Mouse (Mus musculus): ENCODE measurements around the gene Ptprd. TPM values are rescaled to one million over a fixed set of nuclear protein-coding genes. Genes with fewer than 3 reads are reported as not detected.

Ptprd gene
- polyA plus RNA-seq, 1 experiment: 7.4 TPM

GRCm38 (mm10) chr4:75961865-75962264 lies 2249.9 kb downstream of the Ptprd start:
- WGBS: 51% methylated on average over 2 of the region's 2 CpGs
- TF ChIP-seq CTCF (IDR thresholded peaks at IDR 0.05; ENCODE audit: control insufficient read depth, insufficient read depth, low read length): no peak
- TF ChIP-seq POLR2A (IDR thresholded peaks at IDR 0.05; ENCODE audit: borderline replicate concordance, control insufficient read depth, low read depth, low read length): no peak

GRCm38 (mm10) chr4:75953349-75954060 lies 2258.3 kb downstream of the Ptprd start:
- TF ChIP-seq POLR2A (IDR thresholded peaks at IDR 0.05; ENCODE audit: borderline replicate concordance, control insufficient read depth, low read depth, low read length) (no peak), CTCF (IDR thresholded peaks at IDR 0.05; ENCODE audit: control insufficient read depth, insufficient read depth, low read length) (no peak)
- Histone ChIP-seq H3K4me1 (ENCODE audit: control insufficient read depth, insufficient read depth, low read length) (no peaks in the 10 kb centered on the region), H3K27ac (ENCODE audit: control insufficient read depth, insufficient read depth, low read depth, low read length, poor library complexity) (no peak overlapping the region), H3K4me3 (replicated peaks; ENCODE audit: control insufficient read depth, low read depth, low read length) (no peak overlapping the region)
- WGBS: 81% methylated on average over 6 of the region's 6 CpGs

More at GRCm38 (mm10) chr4:75961865-75962264, 2249.9 kb downstream of the Ptprd start:
- Histone ChIP-seq H3K4me1 (ENCODE audit: control insufficient read depth, insufficient read depth, low read length) (no peaks in the 10 kb centered on the region), H3K4me3 (replicated peaks; ENCODE audit: control insufficient read depth, low read depth, low read length) (no peak overlapping the region), H3K27ac (ENCODE audit: control insufficient read depth, insufficient read depth, low read depth, low read length, poor library complexity) (no peak overlapping the region)

- H3K4me1 ChIP-seq (ENCODE audit: control insufficient read depth, insufficient read depth, low read length): no peaks in the 10 kb centered on the region
- 83% methylated on average over 4 of the region's 4 CpGs for WGBS
- H3K4me3 ChIP-seq (replicated peaks; ENCODE audit: control insufficient read depth, low read depth, low read length): no peak overlapping the region
- H3K27ac ChIP-seq (ENCODE audit: control insufficient read depth, insufficient read depth, low read depth, low read length, poor library complexity): no peak overlapping the region
- TF ChIP-seq CTCF (IDR thresholded peaks at IDR 0.05; ENCODE audit: control insufficient read depth, insufficient read depth, low read length) (no peak), POLR2A (IDR thresholded peaks at IDR 0.05; ENCODE audit: borderline replicate concordance, control insufficient read depth, low read depth, low read length) (no peak)
Observed at GRCm38 (mm10) chr4:75950582-75950981, 2261.2 kb downstream of the Ptprd start.

- Histone ChIP-seq H3K4me1 (ENCODE audit: control insufficient read depth, insufficient read depth, low read length) (no peaks in the 10 kb centered on the region), H3K4me3 (replicated peaks; ENCODE audit: control insufficient read depth, low read depth, low read length) (no peak overlapping the region), H3K27ac (ENCODE audit: control insufficient read depth, insufficient read depth, low read depth, low read length, poor library complexity) (no peak overlapping the region)
- TF ChIP-seq CTCF (IDR thresholded peaks at IDR 0.05; ENCODE audit: control insufficient read depth, insufficient read depth, low read length) (no peak), POLR2A (IDR thresholded peaks at IDR 0.05; ENCODE audit: borderline replicate concordance, control insufficient read depth, low read depth, low read length) (no peak)
- WGBS: 78% methylated on average over 4 of the region's 4 CpGs
Observed at GRCm38 (mm10) chr4:75894871-75895270, 2316.9 kb downstream of the Ptprd start.
